Comparison of ENCODE assay signal across 8 mouse cellular contexts in genomic region chr7:119793586-119794250, GRCm38 (mm10). TPM values are rescaled to one million over a fixed set of nuclear protein-coding genes. Genes with fewer than 3 reads are reported as not detected.
A peak's percentile ranks its signal among the peaks of the same experiment; 100 is the strongest.
DNase-seq lines count a peak whose midpoint lies in the region; ATAC-seq and TF ChIP-seq lines count a peak whose summit lies in the region.

TSS of gene Rexo5 (plus strand) at chr7:119794006.
TSS of gene Eri2 (minus strand) at chr7:119794058.

- peak within 1 kb of the TSS; percentile 94 for H3K27ac ChIP-seq in embryonic facial prominence, embryonic 10.5 days (replicated peaks)
- H3K27ac ChIP-seq in intestine, postnatal 0 days (ENCODE audit: low read depth, low read length): peak within 1 kb of the TSS; percentile 30; the same call in 1 of the 2 replicates
- H3K27ac ChIP-seq in limb, embryonic 12.5 days: peak within 1 kb of the TSS; percentile 90
- H3K27ac ChIP-seq in midbrain, embryonic 14.5 days (replicated peaks; ENCODE audit: low read depth, low read length): peak within 1 kb of the TSS; percentile 64

- peak within 1 kb of the TSS; percentile 74 for H3K4me2 ChIP-seq in intestine, postnatal 0 days (replicated peaks; ENCODE audit: low read depth)
- H3K4me2 ChIP-seq in limb, embryonic 12.5 days: peak within 1 kb of the TSS; percentile 74
- peak within 1 kb of the TSS; percentile 84 for H3K4me2 ChIP-seq in midbrain, embryonic 14.5 days (ENCODE audit: low read length)

- no peak for TF ChIP-seq CTCF in intestine, postnatal 0 days (IDR thresholded peaks at IDR 0.05; ENCODE audit: low read depth)

- DNase-seq in 3134 (ENCODE audit: extremely low read depth, insufficient read length, low spot score): peak; percentile 92
- DNase-seq in adrenal gland, postnatal 14 days: peak; percentile 94
- peak; percentile 96 for DNase-seq in embryonic facial prominence, embryonic 10.5 days (ENCODE audit: low spot score)
- peak; percentile 95 for DNase-seq in midbrain, embryonic 14.5 days
- DNase-seq in spleen, adult 12 weeks (ENCODE audit: low spot score): peak; percentile 77

- WGBS in embryonic facial prominence, embryonic 10.5 days: under 1% methylated on average over 53 of the region's 53 CpGs
- under 1% methylated on average over 53 of the region's 53 CpGs for WGBS in intestine, postnatal 0 days
- WGBS in limb, embryonic 12.5 days: under 1% methylated on average over 53 of the region's 53 CpGs
- under 1% methylated on average over 53 of the region's 53 CpGs for WGBS in midbrain, embryonic 14.5 days

- no peaks in the 10 kb centered on the region for H3K9me3 ChIP-seq in embryonic facial prominence, embryonic 10.5 days
- no peaks in the 10 kb centered on the region for H3K9me3 ChIP-seq in intestine, postnatal 0 days (ENCODE audit: control insufficient read depth)
- no peaks in the 10 kb centered on the region for H3K9me3 ChIP-seq in limb, embryonic 12.5 days
- no peaks in the 10 kb centered on the region for H3K9me3 ChIP-seq in midbrain, embryonic 14.5 days (ENCODE audit: control insufficient read depth, low read length)

- ATAC-seq in granulocyte monocyte progenitor cell, adult 5-6 weeks (replicated peaks; ENCODE audit: poor library complexity, severe bottlenecking): peak; percentile 98
- ATAC-seq in intestine, postnatal 0 days: peak; percentile 98
- peak; percentile 100 for ATAC-seq in limb, embryonic 12.5 days (ENCODE audit: insufficient number of reproducible peaks, insufficient read depth, low FRiP score, low TSS enrichment, low read depth)
- peak; percentile 95 for ATAC-seq in midbrain, embryonic 14.5 days (ENCODE audit: low FRiP score, low TSS enrichment)

- H3K4me1 ChIP-seq in embryonic facial prominence, embryonic 10.5 days: peaks cover 17% of the 10 kb centered on the region
- no peaks in the 10 kb centered on the region; the same call in 1 of the 2 replicates for H3K4me1 ChIP-seq in intestine, postnatal 0 days (replicated peaks; ENCODE audit: control insufficient read depth, insufficient read depth, low read length)
- peaks cover 15% of the 10 kb centered on the region; the same call in 1 of the 2 replicates for H3K4me1 ChIP-seq in limb, embryonic 12.5 days (replicated peaks)
- H3K4me1 ChIP-seq in midbrain, embryonic 14.5 days (ENCODE audit: control insufficient read depth, insufficient read depth, low read length): peaks cover 5% of the 10 kb centered on the region; the same call in 1 of the 2 replicates

- H3K4me3 ChIP-seq in embryonic facial prominence, embryonic 10.5 days: peak within 1 kb of the TSS; percentile 82
- peak within 1 kb of the TSS; percentile 75 for H3K4me3 ChIP-seq in intestine, postnatal 0 days (ENCODE audit: low read depth, low read length)
- peak within 1 kb of the TSS; percentile 69 for H3K4me3 ChIP-seq in limb, embryonic 12.5 days (replicated peaks)
- peak within 1 kb of the TSS; percentile 69 for H3K4me3 ChIP-seq in midbrain, embryonic 14.5 days (replicated peaks; ENCODE audit: low read depth, low read length)

- H3K36me3 ChIP-seq in embryonic facial prominence, embryonic 10.5 days (replicated peaks): peaks cover 35% of the 10 kb centered on the region
- 0 out of 2 replicates have a peak, but pooled peaks cover 8% of the 10 kb centered on the region for H3K36me3 ChIP-seq in intestine, postnatal 0 days (ENCODE audit: control insufficient read depth, insufficient read depth)
- peaks cover 28% of the 10 kb centered on the region for H3K36me3 ChIP-seq in limb, embryonic 12.5 days
- peaks cover 21% of the 10 kb centered on the region for H3K36me3 ChIP-seq in midbrain, embryonic 14.5 days (ENCODE audit: control insufficient read depth, insufficient read depth, low read length)

- peak within 1 kb of the TSS; percentile 70 for H3K9ac ChIP-seq in intestine, postnatal 0 days (ENCODE audit: low read depth, low read length)
- H3K9ac ChIP-seq in limb, embryonic 12.5 days (replicated peaks): peak within 1 kb of the TSS; percentile 78
- peak within 1 kb of the TSS; percentile 79 for H3K9ac ChIP-seq in midbrain, embryonic 14.5 days (replicated peaks; ENCODE audit: low read length)

- H3K27me3 ChIP-seq in embryonic facial prominence, embryonic 10.5 days (replicated peaks; ENCODE audit: low read depth, poor library complexity, severe bottlenecking): no peaks in the 10 kb centered on the region
- no peaks in the 10 kb centered on the region for H3K27me3 ChIP-seq in intestine, postnatal 0 days (replicated peaks; ENCODE audit: control insufficient read depth, insufficient read depth, low read length)
- H3K27me3 ChIP-seq in limb, embryonic 12.5 days: no peaks in the 10 kb centered on the region
- no peaks in the 10 kb centered on the region for H3K27me3 ChIP-seq in midbrain, embryonic 14.5 days (ENCODE audit: control insufficient read depth, insufficient read depth, low read length)

RNA-seq across cellular contexts. Expression of gene Rexo5, which starts in this region (rescaled TPM):
- total RNA-seq in adrenal gland, postnatal 14 days (2021): 6.8 and 13.3 TPM in 2 replicates
- 25.5 and 27.1 TPM in 2 replicates for polyA plus RNA-seq in embryonic facial prominence, embryonic 10.5 days (2016; fragmentation: Nextera tagmentation; extraction: Ambion mirVana)
- total RNA-seq in granulocyte monocyte progenitor cell, adult 5-6 weeks (2014; fragmentation: Nextera tagmentation): 7.8 and 20.6 TPM in 2 replicates
- 33.2 and 52.4 TPM in 2 replicates for total RNA-seq in granulocyte monocyte progenitor cell, adult 5-6 weeks (2017)
- polyA plus RNA-seq in intestine, postnatal 0 days (2015; fragmentation: Nextera tagmentation; extraction: Ambion mirVana): 4.1 and 6.5 TPM in 2 replicates
- 28.3 and 29.9 TPM in 2 replicates for polyA plus RNA-seq in limb, embryonic 12.5 days (2016; fragmentation: Nextera tagmentation; extraction: Ambion mirVana)
- 9.4 and 11.6 TPM in 2 replicates for polyA plus RNA-seq in midbrain, embryonic 14.5 days (2014; fragmentation: Nextera tagmentation; extraction: Ambion mirVana)

RNA-seq across cellular contexts. Expression of gene Eri2, which starts in this region (rescaled TPM):
- total RNA-seq in adrenal gland, postnatal 14 days (2021): 7.5 and 9.4 TPM in 2 replicates
- polyA plus RNA-seq in embryonic facial prominence, embryonic 10.5 days (2016; fragmentation: Nextera tagmentation; extraction: Ambion mirVana): 27.4 and 28.1 TPM in 2 replicates
- total RNA-seq in granulocyte monocyte progenitor cell, adult 5-6 weeks (2014; fragmentation: Nextera tagmentation): 7.7 and 12.2 TPM in 2 replicates
- 15.0 and 16.5 TPM in 2 replicates for total RNA-seq in granulocyte monocyte progenitor cell, adult 5-6 weeks (2017)
- polyA plus RNA-seq in intestine, postnatal 0 days (2015; fragmentation: Nextera tagmentation; extraction: Ambion mirVana): 4.2 and 5.0 TPM in 2 replicates
- polyA plus RNA-seq in limb, embryonic 12.5 days (2016; fragmentation: Nextera tagmentation; extraction: Ambion mirVana): 29.7 and 30.6 TPM in 2 replicates
- 19.2 and 25.5 TPM in 2 replicates for polyA plus RNA-seq in midbrain, embryonic 14.5 days (2014; fragmentation: Nextera tagmentation; extraction: Ambion mirVana)

Comparison
In these comparisons a context has a peak if more than half of its experiments do, and no peak if none do; other contexts are left out.
1. Peak in every context shown above with its lines: DNase-seq, ATAC-seq, H3K4me3 ChIP-seq and H3K27ac ChIP-seq.
2. H3K27ac ChIP-seq: peak in every context shown above with its lines; median percentile 94 in embryonic facial prominence, embryonic 10.5 days; 90 in limb, embryonic 12.5 days; 64 in midbrain, embryonic 14.5 days; 30 in intestine, postnatal 0 days.